Mouse (Mus musculus) megakaryocyte progenitor cell, adult 5-6 weeks (primary cell): Measurements from ENCODE around the gene Mastl. TPM values are rescaled to one million over a fixed set of nuclear protein-coding genes. Genes with fewer than 3 reads are reported as not detected.

Experiments
- ATAC-seq: replicated peaks from 2 replicates; pipeline ENCODE4 v1.8.0; 2016; ENCODE audit warnings: mild to moderate bottlenecking, moderate TSS enrichment, inconsistent platforms; ENCODE audit not compliant: poor library complexity
- total RNA-seq, 2 experiments: library from RNA; stranded (forward) in 1 of 2; stranded (reverse) in 1 of 2; fragments of 157-497, 149-512 nt in 1 of 2; fragments of 200-1000 nt in 1 of 2; gene quantifications; 2 replicates each; pipeline versions ENCODE4 v1.2.3 to v1.2.4; 2015 to 2017

Mastl gene
- total RNA-seq, 2 experiments from 2014 or later = 8.6 to 13.3 TPM

DNA sequence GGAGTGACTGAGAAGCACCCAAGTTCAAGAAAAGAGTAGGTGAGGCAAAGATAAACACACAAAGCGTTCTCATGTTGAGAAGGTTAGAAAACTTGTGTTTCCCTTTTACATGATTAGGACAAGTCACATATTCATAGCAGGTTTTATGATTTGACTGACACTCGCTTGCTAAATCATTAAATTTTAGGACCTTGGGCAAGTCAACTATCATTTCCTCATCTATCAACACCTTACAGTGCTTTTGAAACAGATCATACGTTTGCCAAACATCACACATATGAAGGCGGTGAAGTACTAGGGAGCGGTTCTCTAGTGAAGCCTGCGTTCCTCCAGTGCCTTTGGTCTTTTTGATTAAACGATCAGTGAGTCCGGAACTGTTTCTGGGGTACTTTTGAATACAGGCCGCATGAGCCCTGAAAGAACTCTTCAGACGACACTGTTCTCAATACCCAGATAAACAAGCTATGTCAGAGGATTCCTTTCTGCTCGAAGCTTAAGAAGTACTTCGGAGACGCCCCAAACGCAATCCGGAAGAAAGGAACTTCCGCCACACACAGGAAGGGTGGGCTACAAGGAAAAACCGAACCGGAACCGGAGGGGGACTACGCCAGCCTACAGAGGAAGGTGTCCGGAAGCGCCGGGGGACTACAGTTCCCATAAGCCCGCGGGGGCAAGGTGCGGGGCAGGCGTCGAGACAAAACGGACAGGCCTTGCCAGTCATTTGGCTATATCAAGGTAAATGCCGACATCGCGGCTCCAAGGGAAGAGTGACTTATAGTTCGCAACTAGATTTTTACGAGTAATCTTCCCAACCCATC lies 88.1 kb downstream of the Mastl start, which contains the start of gene Acbd5:
TSS of gene Acbd5 (plus strand) at position 616 of the 818 bp plus-strand sequence.
- ATAC-seq = peak; percentile 83

Other genes with a start within 250 kb of the Mastl start
- 82.2 and 84.2 TPM in 2 replicates for gene Abi1, start 115.8 kb downstream of the Mastl start, total RNA-seq (2015)
- gene Abi1, start 115.8 kb downstream of the Mastl start, total RNA-seq (2017) = 90.0 and 111 TPM in 2 replicates
- gene Acbd5, start 87.9 kb downstream of the Mastl start, total RNA-seq (2015) = 18.2 and 18.5 TPM in 2 replicates
- gene Acbd5, start 87.9 kb downstream of the Mastl start, total RNA-seq (2017) = 21.1 and 32.2 TPM in 2 replicates
- 73.7 and 86.4 TPM in 2 replicates for gene Yme1l1, start 345 bp upstream of the Mastl start, total RNA-seq (2015)
- gene Yme1l1, start 345 bp upstream of the Mastl start, total RNA-seq (2017) = 88.8 and 105 TPM in 2 replicates
- not detected in 2 replicates for gene 4931423N10Rik, start 51.5 kb upstream of the Mastl start, total RNA-seq (2015)
- 0.62 TPM in 1 of 2 replicates, not detected in the other for gene 4931423N10Rik, start 51.5 kb upstream of the Mastl start, total RNA-seq (2017)
- not detected in 2 replicates for gene Nxph2, start 165.2 kb upstream of the Mastl start, total RNA-seq (2015)
- not detected in 2 replicates for gene Nxph2, start 165.2 kb upstream of the Mastl start, total RNA-seq (2017)